Mouse (Mus musculus) v-Abl transformed pro-B cells (cell line): Measurements from ENCODE around the gene Gm867.

Experiments
- in situ Hi-C, 2 experiments: fragments of 400-800 bp; cut with MboI; formaldehyde crosslinking; loops; one replicate each; pipeline ENCODE4 v1.15.1; 2025; ENCODE audit not compliant: unreplicated experiment in 2 of 2

Gm867 gene

DNA sequence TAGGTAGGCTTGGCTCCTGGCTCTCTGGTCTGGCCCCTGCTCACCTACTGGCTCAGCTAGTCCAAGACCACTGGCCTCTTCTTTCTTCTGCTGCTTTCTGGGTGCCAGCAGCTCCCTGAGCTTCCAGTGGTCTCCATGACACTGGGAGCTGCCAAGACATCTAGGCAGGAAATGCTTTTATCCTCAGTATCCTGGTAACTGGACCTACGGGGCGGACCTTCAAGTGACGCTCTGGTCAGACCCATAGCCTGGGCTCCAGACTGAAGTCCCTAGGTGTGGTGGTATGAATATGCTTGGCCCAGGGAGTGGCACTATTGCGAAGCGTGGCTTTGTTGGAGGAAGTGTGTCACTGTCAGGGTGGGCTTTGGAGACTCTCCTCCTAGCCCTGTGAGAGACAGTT is at the start of gene Gm867:
Gm867 (minus strand) TSS at position 153 of the 400 bp plus-strand sequence.
- in situ Hi-C loops, result no loop called here

DNA sequence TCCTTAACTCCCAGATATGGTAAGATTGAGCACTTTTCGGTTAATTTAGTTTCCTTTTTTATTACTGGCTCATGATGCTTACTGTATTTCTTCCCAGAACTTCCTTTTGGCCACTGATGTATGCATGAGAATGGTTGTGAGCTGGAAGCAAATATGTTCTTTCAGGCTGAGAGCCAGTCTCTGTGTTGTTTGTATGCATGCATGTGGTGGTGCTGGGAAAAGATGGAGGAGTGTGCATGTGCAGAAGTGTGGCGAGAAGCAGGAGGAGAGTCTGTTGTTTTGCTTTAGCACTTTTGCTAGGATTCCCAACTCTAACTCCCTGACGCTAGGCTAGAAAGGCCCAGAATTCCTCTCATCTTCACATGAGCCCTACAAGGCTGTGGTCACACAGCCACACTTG is 39.0 kb upstream of the Gm867 start:
- in situ Hi-C loops, result loop anchor here in 1 of 2 experiments (5.0 to 10.0 kb wide), 3 partner anchors 53 to 755 kb away; partner anchors contain the start of gene Zfp280b

DNA sequence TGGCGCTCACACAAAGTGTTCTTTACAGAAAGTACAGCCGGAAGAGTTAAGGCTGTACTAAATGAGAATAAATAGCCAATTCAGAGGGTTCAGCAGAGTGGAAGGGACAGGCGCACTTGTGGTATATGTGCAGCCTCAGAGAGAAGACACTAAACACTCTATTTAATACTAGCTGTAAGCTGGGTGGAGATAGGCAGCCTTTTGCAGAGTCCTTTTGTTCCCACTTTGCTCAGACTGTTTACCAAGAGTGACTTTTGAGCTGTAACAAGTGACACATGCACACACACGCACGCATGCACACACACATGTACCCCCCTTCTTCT is 38.3 kb upstream of the Gm867 start:
- in situ Hi-C loops, result loop anchor here in 1 of 2 experiments (5.0 to 10.0 kb wide), 3 partner anchors 54 to 756 kb away; partner anchors contain the start of gene Zfp280b

DNA sequence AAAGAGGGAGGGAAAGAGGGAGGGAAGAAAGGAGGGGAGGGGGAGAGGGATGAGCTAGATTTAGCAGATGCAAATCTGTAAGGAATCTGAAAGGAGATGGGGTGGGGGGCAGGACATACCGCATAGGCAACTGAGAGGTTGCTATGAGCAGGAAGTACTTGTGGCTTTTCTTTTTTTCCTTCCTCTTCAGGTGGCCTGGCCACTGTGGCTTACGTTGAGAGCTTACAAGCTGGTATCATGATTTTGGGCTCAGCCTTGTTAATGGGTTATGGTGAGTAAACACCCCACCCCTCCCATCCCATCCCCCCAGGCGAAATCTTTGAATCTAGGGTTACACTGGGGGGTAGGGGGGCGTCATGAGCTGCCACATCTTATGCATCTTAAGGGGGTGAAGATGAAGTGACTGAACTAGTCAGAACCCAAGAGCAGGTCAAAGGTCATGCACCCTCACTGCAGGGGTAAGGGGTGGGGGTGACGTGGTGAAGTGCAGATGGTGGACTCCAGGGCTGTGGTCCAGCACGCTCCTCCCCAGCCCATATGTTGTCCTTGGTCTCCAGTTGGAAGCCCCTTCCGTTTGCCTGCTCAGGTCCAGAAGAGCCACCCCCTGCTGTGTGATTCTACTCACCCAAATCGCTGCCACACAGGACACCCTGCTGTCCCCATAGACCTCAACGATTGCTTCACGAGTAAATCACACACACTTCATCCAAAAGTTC is 37.8 kb upstream of the Gm867 start:
- in situ Hi-C loops, result loop anchor here in 1 of 2 experiments (5.0 to 10.0 kb wide), 3 partner anchors 54 to 757 kb away; partner anchors contain the start of gene Zfp280b

DNA sequence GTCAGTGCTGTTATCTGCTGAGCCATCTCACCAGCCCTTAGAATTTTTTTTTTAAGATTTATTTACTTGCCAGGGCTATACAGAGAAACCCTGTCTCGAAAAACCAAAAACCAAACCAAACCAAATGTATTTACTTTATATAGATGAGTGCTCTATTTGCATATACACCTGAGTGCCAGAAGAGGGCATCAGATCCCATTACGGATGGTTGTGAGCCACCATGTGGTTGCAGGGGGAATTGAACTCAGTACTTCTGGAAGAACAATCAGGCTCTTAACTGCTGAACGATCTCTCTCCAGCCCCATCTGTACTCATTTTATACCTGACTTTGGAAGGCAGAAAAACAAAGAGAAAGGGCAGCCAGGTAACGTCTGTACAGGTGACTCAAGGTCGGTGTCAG is 34.7 kb upstream of the Gm867 start:
- in situ Hi-C loops, result loop anchor here in 1 of 2 experiments (5.0 to 10.0 kb wide), 3 partner anchors 57 to 760 kb away; partner anchors contain the start of gene Zfp280b

DNA sequence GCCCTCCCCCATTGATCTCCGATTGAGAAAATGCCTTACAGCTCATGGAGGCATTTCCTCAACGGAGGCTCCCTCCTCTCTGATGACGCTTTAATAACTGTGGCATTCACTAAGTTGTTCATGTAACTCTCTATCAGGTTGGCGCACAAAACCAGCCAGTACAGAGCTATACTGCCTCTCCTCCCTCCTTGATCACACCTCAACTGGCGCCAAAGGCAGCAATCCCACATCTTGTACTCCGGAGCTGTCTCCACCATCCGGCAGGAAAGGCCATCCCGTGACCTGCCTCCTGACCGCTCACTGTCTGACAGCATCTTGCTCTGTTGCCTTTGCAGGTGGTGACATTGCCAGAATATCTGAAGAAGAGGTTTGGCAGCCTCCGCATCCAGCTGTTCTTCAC is 33.4 kb upstream of the Gm867 start:
- in situ Hi-C loops, result loop anchor here (5.0 to 25.0 kb wide), 6 partner anchors 63 to 763 kb away; partner anchors contain the start of gene Col6a1 (in 1 of the 2)

DNA sequence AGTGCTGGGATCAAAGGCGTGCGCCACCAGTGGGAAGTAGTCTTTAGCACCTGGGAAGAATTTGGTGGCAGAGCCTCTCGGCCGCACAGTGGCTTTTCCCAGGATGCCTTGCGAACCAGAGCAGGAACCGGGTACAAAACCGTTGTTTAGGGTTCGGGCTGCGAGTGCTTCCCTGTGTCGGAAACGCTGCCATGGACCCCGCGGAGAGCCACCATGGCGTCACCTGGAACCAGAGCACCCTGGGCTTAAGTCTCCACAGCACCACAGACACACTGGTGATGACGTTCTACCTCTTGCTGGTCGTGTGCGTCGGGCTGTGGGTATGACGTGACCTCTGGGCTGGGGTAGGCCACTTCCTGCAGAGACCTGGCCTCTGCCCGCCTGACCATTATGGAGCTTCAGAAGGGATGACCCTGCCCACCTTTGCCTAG is 13.9 kb upstream of the Gm867 start, which contains the start of gene Gm5134:
Gm5134 (plus strand) TSS at position 134 of the 431 bp plus-strand sequence.
- in situ Hi-C loops, result loop anchor here (5.0 to 25.0 kb wide), 5 partner anchors 67 to 783 kb away; partner anchors contain the start of genes Ggt5 (in 2 of the 2) and Col6a1 (in 1 of the 2)

DNA sequence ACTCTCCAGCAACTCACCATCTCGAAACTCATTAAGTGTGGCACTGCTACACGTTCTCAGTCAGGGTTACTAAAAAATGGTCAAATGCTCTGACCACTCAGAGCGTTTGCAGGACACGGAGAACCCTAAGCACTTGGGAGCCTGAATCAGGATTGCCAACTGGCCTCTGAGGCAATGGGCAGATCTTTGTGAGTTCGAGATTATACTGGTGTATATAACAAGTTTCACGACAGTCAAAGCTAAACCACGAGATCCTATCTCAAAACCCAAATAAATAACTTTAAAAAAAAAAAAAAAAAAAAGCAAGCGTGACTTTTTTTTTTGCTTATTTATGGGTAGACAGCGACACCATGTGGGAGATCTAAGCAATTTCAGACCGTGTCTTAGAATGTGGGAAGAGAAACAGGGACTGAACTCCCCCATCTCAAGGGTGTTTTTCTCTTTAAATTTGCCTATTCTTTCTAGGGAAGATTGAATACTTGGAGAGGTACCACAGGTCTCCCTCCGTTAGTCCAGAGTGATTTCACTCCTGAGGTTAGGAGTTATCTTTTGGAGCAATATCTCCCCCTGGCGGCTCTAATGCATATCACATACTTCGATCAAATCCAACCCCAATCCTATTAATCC is 11.1 kb upstream of the Gm867 start:
- in situ Hi-C loops, result loop anchor here (5.0 to 25.0 kb wide), 5 partner anchors 64 to 786 kb away; partner anchors contain the start of genes Ggt5 (in 2 of the 2) and Col6a1 (in 1 of the 2)

DNA sequence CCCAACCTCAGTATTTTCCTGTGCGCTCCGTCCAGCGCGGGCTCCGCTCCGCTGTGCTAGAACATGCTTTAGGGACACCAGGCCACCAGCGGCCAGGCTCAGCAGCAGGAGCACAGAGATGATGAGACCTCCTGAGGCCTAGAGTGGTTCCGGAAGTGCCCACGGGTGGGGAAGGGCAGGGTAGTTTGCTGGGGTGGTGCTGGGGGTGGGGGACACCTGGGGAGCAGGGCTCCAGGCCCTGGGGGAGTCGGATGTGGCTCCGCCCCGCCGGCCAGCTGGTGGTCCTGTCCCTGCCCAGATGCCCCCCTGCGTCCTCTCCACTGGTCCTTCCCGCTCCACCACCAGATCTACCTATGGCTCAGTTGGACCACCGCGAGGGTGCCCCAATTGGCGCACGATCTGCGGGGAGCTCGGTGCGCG is 10.3 kb upstream of the Gm867 start:
- in situ Hi-C loops, result loop anchor here (5.0 to 25.0 kb wide), 5 partner anchors 64 to 786 kb away; partner anchors contain the start of genes Ggt5 (in 2 of the 2) and Col6a1 (in 1 of the 2)

DNA sequence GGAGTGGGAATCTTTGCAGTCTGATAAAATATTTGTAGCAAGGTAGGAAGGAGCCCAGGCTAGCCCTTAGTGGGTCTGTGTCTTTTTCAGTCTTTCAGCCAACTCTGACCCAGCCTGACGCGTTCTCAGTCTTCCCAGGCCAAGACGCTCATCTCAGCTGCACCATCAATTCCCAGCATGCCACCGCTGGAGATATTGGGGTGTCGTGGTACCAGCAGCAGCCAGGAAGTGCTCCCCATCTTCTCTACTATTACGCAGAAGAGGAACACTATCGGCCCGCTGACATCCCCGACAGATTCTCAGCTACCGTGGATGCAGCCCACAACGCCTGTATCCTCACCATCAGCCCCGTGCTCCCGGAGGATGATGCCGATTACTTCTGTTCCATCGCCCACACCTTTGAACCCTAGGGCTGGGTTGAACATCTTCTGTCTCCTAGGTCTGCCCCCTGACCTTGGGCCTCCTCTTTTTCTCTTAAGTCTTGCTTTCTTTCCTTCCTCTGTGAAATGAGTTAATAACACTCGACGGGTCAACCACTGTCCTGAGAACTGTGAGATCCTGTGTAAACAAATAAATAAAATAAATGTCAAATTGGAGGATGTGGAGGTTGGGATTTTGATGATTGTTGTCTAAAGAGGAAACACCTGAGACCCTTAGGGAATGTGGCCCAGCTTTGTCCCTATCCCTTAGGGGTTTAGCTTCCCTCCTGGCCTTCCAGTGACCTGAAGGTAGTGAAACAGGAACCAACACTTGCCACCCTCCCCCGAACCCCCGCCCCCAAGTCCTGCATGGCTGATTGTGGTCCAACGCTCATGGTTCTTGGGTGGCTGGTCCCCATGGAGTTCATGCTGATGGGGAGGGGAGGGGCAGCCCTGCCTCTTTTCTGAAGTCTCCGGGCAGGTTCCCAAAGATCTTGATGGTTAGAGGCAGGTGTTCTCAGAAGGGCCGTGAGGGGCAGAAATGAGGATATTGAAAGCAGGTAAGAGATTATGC is 8.9 kb upstream of the Gm867 start:
- in situ Hi-C loops, result loop anchor here (5.0 to 25.0 kb wide), 5 partner anchors 62 to 788 kb away; partner anchors contain the start of genes Ggt5 (in 2 of the 2) and Col6a1 (in 1 of the 2)

DNA sequence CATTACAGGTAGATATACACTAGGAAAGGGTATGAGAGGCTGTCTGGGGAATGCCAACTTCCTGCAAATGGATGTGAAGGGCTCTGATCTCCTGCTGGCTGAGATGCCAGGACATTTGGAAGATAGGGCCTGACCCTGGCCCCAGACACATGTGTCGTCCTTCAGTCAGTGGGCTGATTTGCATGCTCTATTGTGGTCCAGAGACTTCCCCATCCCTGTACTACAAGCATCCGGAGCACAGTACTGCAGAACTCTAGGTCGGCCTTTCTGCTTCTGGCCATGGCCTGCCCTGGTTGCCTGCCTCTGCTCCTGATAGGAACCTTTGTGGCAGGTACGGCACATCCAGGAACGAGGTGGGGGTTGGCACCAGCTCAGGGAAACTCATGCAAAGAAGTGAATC is 7.6 kb upstream of the Gm867 start:
- in situ Hi-C loops, result no loop called here

DNA sequence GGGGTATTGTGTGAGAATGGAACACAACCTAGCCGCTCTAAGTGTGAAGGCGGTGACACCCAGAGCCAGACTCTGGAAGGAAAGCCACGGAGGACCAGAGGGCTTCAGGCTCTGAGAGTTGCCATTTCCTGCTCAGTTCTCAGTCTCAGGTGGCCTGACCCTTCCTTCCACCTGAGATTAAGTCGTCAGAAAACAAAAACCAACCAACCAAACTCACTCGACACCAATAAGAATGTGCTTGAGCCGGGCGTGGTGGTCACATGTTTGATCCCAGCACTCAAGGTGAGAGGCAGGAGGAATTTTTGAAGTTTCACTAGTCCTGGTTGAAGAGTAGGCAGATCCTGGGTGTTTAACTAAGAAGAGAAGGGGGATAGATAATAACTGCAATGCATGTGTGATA is 5.4 kb upstream of the Gm867 start:
- in situ Hi-C loops, result no loop called here

DNA sequence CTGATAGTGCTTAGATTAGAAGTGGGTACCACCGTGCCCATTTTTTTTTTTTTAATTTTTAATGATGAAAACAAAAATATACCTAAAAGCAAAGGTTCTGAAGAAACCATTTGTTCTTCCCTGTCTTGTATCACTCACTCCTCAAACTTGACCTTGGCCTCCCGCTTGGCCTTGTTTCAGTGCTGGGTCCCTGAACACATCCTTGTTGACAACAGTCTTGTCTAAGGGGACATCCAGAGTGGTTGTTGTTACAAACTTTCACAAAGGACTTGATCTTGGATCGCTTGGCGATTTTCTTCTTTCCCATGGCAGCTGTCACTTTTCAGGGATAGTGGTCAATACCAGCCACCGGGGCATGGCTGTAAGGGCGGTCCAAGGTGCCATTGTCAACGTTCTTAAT is 4.7 kb upstream of the Gm867 start:
- in situ Hi-C loops, result no loop called here

DNA sequence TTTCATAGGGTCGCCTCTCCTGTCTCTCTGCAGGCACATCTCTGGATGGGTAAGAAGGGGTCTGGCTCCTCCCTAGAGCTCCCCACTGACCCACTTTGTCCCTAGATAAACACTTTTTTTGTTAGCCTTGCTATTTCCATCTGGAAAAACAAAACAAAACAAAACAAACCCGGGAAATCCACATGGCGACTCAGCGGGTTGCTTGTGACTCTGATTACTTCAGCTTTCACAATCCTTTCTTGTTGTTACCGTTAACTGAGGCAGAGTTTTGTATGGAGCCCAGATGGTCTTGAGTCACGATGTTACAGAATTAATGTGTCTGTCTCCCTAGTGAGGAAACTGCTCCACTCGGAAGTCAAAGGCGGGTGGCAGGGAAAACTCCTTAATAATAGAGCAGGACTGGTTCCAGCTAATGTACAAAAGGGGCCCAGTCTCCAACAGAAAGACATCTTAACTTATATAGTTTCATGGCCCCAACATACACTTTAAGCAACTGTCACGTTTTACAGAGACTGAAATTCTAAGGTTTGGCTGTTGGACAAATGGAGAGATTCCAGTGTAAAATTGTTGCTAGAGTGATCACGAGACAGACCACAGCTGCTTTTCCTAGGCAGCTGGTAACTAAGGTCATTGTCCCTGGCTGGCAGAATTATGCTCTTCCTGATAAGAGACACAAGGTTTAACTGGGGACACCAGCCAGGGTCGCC is 3.7 kb upstream of the Gm867 start:
- in situ Hi-C loops, result no loop called here

DNA sequence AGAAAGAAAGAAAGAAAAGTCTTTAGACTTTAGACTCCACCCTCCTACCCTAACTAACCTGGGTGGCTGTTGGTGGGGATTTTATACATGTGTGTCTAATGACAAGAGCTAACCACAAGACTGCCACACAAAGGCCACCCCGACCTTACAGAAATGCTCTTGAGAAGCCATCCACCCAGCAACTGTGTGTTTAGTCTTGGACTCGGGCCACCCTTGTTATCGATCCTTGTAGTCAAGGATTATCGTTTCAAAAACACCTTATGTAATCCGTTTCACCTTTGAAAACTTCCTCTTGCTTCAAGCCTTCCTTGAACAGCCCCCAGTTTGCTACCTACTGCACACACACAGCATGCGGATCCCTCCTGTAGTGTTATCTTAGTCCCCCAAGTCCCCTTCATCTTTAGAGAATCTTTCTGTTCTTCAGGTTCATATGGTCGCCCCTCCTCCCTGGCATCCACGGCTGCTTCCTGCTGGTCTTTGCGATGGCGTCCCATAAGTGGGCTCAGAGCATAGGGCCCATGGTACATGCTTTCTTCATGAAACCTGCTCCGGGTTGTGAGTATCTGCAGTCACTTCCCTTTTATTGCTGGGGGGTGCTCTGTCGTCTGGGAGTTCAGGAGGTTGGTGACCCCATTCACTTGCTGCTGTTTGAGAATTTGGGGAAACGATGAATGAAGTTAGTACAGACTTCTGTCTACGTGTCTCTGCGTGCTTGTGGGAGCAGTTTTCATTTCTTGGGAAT is 2.4 kb upstream of the Gm867 start, which contains the start of gene Vpreb3:
Vpreb3 (plus strand) TSS at position 322 of the 742 bp plus-strand sequence.
- in situ Hi-C loops, result no loop called here

DNA sequence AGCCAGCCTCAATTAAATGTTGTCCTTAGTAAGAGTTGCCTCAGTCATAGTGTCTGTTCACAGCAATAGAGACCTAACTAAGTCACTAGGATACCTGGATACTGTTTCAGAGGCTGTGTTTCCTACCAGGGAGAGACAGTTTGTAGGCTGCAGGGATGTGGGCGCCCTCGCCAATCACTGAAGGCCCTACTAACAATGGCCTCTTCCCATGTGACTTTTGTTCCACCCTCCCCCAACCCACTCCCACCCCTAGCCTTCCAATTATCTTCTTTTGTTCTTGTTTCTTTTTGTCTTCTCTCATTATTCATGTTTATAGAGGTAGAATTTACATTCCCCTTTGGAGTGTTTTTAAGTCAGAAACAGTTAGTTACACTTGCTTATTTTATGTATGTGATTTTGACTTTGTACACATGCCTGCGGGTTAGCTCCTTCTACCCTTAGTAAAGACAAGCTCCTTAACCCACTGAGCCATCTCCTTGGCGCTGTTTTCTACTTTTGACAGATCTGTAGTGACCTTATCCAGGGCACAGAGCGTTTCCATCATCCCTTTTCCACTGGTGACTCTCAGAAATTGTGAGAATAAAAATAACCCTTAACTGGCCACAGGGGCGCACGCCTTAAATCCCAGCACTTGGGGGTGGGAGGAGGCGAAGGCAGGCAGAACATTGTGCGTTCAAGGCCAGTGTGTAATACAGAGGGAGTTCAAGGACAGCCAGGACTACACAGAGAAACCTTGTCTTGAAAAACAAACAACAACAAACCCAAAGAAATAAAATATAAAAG is 761 bp upstream of the Gm867 start:
- in situ Hi-C loops, result no loop called here

DNA sequence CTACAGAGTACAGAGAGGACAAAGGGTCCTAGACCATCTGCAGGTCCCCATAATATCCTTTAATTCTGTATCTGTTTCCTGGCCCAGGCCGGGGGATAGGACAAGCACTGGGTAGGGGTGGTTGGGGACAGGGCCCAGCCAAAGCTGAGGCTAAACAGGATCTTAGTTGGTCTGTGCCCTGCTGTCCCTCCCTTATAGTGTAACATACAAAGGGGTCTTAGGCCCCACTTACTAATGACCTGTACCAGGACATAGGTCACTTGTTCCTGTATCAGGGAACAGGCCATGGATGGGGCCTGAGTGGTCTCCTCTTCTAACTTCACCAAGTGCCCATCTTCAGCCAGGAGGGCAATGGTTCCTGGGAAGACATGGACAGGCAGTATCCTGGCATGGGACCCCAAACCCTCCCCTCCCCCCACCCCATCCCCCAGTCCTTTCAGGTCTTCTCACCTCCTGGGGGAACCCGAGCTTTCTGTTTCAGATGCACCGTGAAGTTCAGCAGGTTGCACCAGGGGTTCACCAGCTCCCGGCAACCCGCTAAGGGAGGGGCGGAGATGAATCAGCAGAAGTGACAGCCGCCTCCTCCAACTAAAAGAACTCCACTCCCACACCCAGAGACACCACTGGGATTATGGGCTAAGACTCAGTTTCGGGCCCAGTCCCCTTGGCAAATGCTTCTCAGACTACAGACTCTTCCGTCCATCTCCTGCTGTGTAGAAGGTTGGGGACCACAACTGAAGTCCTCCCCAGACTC is 814 bp downstream of the Gm867 start:
- in situ Hi-C loops, result no loop called here
